Mouse (Mus musculus) cerebellum, adult 18-20 months (tissue): ENCODE data around the gene Lck.

Source experiments
- DNase-seq, 2 experiments: peaks; one replicate each; pipeline ENCODE4 v3.0.0; 2021

The Lck gene

GRCm38 (mm10) chr4:129584884-129585608 is 11.6 kb upstream of the Lck start:
- peak; percentile 75 to 88 for DNase-seq

- DNase-seq = no peak
Measured at GRCm38 (mm10) chr4:129584370-129584769, 10.9 kb upstream of the Lck start.

GRCm38 (mm10) chr4:129582251-129582650 is 8.8 kb upstream of the Lck start:
- DNase-seq = no peak

GRCm38 (mm10) chr4:129580347-129580746 is 6.9 kb upstream of the Lck start:
- DNase-seq = peak; percentile 41

GRCm38 (mm10) chr4:129578466-129578865 is 5.0 kb upstream of the Lck start, which contains the start of gene Fam167b:
TSS of gene Fam167b (minus strand) at chr4:129578549.
- DNase-seq = no peak

- no peak for DNase-seq
Measured at GRCm38 (mm10) chr4:129577688-129578087, 4.2 kb upstream of the Lck start.

GRCm38 (mm10) chr4:129576863-129577491 is 3.5 kb upstream of the Lck start:
- DNase-seq = peak; percentile 50 to 55

GRCm38 (mm10) chr4:129575171-129575844 is 1.9 kb upstream of the Lck start:
- DNase-seq = no peak

GRCm38 (mm10) chr4:129573093-129573370 is 409 bp downstream of the Lck start:
- no peak for DNase-seq

GRCm38 (mm10) chr4:129572236-129573092 is 977 bp downstream of the Lck start:
- no peak for DNase-seq

- no peak for DNase-seq
Measured at GRCm38 (mm10) chr4:129571551-129572084, 1.8 kb downstream of the Lck start.

- DNase-seq = no peak
Measured at GRCm38 (mm10) chr4:129570028-129570427, 3.4 kb downstream of the Lck start.

- DNase-seq = no peak
Measured at GRCm38 (mm10) chr4:129568366-129568765, 5.1 kb downstream of the Lck start.

- DNase-seq = no peak
Measured at GRCm38 (mm10) chr4:129565139-129565538, 8.3 kb downstream of the Lck start.

GRCm38 (mm10) chr4:129563718-129564117 is 9.7 kb downstream of the Lck start:
- DNase-seq = no peak

- no peak for DNase-seq
Measured at GRCm38 (mm10) chr4:129561184-129561583, 12.3 kb downstream of the Lck start.

GRCm38 (mm10) chr4:129558321-129558955 is 15.0 kb downstream of the Lck start:
- DNase-seq = no peak

- no peak for DNase-seq
Measured at GRCm38 (mm10) chr4:129557256-129557808, 16.1 kb downstream of the Lck start.

GRCm38 (mm10) chr4:129556532-129557223 is 16.8 kb downstream of the Lck start:
- DNase-seq = peak; percentile 81 to 87

GRCm38 (mm10) chr4:129555862-129556531 is 17.4 kb downstream of the Lck start:
- no peak for DNase-seq

- DNase-seq = peak; percentile 62 to 70
Measured at GRCm38 (mm10) chr4:129555421-129555861, 18.0 kb downstream of the Lck start.
